Mouse (Mus musculus) left cerebral cortex, adult 8-10 months (tissue): Measurements from ENCODE around the gene Kcnj16. TPM values are rescaled to one million over a fixed set of nuclear protein-coding genes. Genes with fewer than 3 reads are reported as not detected.
A peak's percentile ranks its signal among the peaks of the same experiment; 100 is the strongest.

Experiments used
- DNase-seq, 2 experiments: peaks; one replicate each; pipeline ENCODE4 v3.0.0; 2022; ENCODE audit warnings: low spot score in 2 of 2
- total RNA-seq, 4 experiments: library from RNA; stranded (reverse); gene quantifications; 2 replicates each; pipeline ENCODE4 v1.2.4; 2022

Gene Kcnj16
- 10 to 100 TPM; 19.8 to 28.7 (median 23.8) TPM for total RNA-seq

DNA sequence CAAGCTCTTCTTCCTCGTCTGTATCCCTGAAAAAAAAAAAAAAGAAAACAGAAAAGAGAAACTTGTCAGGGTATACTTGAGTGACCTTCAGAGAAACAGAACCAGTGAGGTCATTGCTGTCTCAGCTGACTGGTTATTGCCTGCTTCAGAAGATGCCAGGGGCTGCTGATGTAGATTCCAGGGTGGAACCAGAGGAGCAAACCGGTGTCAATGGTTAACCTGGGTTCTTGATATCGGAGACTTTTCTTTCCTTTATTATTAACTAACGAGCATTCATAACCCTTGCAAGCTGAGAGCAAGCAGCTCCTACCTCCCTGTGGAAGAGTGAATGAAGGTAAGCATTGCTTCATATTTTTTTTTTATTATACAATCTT is at the start of gene Kcnj16:
Gene Kcnj16 (plus strand): TSS at position 272 of the 374 bp plus-strand sequence.
- no peak for DNase-seq

DNA sequence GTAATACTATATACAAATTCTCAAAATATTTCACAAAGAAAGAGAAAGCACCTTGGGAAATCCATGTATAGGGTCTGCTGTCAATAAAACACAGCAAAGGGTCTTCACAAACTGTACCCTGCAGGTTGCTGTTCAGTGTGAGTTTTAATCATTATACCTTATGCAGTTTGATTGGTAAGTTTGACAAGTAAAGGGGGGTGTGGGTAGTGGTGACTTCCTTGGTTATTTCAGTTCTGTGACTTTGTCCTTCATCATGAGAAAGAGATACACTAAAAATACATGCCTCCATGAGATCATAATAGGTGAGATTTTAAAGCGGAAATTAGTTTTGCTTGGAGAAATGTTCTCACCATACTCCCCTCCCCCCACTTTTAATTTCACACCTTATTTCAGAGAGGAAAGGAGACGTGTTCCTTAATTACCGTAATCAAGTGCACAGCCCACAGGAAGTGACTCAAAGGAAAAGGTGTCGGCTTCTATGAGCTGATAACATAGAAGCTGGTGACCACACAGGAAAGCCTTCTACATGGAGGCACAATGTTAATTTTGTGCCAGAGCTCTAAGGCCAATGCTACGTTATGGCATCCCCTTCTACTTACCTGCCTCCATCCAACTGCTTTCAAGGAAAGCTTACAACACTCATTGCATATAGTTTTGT is 48.9 kb upstream of the Kcnj16 start:
- DNase-seq, result no peak

DNA sequence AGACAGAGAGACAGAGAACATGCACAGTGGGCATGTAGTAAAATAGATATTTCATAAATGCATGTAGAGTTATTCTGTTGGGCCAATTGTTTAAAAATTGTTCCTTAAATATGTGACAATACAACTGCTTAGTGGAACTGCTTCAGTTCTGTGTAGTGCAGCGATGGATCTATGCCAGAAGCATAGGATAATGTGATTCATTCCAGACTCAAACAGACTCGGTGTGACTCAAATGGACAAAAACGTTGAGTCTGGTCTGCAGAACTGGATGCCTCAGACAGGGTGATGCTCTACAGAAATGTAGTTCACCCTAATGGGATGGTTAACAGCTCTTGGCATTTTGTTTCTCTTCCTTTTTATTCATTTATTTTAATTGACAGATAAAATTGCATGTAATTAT is 32.1 kb upstream of the Kcnj16 start:
- peak in 1 of 2 experiments; percentile 15 for DNase-seq

DNA sequence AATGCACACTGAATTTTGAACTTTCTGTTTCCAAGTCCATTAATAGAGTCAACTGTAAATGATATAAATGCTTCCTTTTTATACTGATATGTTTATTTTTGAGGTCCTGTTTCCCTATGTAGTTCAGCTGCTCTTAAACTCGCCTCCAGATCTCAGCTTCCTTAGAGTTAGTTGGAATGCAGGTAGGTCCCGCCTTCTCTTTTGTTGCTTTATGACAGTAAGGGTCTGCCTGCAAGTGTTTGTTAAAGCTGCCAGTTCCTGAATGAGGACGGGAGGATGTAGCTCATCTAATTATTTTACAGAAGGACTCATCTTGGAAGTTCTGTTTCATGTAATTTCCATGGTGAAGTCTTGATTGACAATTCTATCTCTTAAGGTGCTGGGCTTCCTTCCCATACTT is 25.6 kb upstream of the Kcnj16 start:
- DNase-seq, result no peak

DNA sequence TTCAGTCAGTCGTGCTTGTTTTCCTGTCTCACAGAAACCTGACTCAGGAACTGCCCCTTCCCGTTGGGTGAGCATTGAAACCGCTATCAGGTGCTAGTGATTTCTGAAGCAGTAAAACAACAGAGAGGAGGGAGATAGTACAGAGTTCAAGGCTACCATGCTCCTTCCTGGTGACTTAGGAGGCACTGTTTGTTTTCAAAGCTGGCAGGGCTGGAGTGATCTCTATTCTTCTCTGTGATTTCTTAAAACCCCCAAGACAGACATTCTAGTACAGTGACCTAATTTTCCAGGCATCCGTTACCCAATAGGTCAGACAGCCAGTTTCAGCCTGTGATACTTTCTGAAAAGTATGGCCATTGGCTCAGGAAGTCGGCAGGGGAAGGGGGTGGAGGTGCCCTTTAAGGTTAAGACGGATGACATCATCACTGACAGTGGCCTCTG is 25.1 kb upstream of the Kcnj16 start:
- no peak for DNase-seq

DNA sequence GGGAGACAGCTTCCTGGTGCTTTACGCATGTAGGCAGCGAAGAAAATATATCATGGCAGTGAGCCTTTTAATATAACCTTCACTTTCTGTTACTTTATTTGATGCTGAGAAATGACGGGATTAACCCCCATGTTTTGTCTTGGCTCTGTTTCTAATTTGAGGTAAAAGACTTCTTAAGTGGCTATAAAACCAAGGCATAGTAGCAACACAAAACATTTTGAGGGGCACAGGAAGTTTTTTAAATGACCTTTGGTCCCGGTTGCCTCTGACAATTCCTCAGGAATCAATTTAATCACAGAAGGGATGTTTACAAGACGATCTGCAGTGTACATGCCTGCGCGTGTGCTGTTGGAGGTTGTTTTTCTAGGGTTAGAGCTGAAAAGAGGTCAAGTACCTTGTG is 11.2 kb upstream of the Kcnj16 start:
- no peak for DNase-seq

DNA sequence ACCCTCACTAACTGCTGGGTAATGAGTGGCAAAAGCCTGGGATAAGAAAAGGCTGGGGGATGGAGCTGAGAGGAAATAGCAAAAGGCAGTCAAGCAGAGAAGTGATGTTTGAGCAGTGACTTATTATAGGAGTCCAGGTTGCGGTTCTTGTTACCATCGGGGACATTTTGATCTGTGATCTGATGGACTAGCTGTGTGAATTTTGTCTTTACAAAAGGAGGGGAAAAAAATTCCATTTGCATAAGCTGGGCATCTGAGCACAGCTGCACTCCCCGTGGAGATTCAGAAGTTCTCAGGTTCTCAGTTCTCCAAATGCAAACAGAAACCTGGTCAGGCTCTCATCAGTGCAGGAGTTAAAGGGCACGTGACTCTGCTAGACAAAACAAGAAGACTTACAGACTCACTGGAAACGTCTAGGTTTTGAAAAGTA is 6.2 kb upstream of the Kcnj16 start:
- DNase-seq, result no peak

DNA sequence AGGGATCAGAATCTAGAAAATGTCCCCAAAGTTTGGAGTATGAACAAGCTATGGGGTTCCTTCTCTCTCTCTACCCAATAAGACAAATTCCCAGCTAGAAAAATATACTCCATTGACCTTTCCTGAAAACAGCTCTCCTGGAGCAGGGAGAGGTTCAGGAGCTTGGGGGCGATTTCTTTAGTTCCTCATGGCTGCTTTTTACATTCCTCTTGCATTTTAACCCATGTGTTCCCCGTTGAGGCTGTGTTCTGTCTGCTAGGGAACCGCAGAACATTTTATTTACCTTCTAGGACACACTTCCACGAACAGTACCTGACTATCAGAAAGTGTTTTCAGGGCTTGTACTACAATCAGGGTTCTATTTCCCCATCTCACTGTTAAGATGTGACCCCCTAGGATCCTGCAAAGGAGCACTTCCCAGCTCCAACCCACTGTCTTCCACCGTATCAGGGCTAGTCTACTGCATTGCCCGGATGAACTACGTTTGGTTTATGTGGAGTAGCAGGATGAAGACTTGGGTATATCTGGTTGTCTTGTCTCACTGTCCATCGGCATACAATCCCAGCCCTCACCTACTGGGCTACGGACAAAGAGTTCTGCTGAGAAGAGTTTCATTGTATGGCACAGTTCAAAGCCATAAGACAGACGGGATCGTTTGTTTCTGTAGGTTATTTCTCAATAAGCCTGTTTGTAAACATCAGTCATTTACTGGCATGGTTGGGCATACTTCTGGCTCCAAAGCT is 643 bp upstream of the Kcnj16 start:
- no peak for DNase-seq

DNA sequence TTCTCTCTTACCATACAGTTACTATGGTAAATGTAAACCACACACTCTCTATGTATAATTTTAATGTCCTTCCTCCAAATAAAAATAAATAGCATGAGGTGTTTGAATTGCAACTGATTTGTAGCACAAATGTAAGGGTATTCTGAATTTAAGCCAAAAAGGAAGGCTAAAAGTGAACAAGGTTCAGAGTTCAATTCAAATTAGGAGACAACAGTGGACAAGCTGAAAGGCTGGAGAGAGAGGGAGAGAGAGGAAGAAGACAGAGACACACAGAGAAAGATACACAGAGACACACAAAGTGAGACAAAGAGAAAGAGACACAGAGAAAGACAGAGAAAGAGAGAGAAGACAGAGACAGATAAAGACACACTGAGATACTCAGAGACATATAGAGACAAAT is 1.1 kb downstream of the Kcnj16 start:
- DNase-seq, result no peak

DNA sequence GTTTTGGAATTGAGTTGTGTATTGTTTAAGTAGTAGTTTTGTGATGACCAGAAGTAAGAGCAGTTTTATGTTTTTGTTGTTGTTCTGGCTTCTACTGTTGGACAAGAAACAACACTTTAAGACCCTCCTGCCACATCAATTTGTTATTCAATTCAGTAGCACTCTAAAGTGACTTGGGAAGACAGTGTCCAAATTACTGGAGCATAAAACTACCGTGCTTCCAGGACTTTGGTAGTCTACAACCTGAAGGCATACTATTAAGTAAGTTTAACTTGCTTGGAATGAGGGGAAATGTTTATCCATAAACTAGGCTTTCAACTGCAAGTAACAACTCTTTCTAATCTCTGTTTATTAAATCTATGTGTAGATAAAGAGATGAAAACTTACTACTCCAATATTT is 17.7 kb downstream of the Kcnj16 start:
- DNase-seq, result no peak

DNA sequence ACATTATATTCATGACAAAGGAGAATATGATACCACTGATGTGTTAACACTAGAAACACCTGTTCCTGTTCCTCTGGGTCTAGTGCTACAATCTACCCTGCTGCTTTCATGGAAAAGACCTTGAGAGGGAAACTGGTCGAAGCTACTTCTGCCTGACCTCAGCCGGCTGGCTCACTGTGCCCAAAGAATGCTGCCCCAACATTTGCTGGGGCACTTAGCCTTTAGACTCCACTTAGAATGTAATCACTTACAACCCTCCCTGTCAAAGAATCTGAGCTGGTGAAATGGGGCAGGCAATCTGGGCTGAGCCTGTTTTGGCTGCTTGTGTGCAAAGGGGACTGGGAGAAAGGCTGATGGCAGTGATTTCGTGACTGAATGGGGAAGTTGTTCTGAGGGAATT is 18.1 kb downstream of the Kcnj16 start:
- DNase-seq, result no peak

DNA sequence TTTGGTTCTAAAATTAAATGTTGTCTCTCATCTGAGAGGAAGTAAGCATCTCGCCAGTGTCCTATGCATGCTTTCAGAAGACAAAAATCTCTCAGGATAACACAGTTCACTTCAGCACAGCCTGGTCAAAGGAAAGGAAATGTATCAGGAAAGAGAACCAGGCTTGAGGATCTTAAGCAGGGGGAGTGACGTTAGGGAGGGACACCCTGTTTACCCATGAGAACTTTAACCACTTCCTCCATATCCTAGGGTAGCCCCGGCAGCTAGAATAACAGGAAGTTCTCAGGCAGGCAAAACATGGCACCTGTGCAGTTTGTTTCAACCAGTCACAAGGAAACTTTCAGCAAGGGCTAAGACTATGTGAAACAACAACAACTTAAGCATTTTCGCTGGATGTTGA is 25.8 kb downstream of the Kcnj16 start:
- DNase-seq, result no peak

DNA sequence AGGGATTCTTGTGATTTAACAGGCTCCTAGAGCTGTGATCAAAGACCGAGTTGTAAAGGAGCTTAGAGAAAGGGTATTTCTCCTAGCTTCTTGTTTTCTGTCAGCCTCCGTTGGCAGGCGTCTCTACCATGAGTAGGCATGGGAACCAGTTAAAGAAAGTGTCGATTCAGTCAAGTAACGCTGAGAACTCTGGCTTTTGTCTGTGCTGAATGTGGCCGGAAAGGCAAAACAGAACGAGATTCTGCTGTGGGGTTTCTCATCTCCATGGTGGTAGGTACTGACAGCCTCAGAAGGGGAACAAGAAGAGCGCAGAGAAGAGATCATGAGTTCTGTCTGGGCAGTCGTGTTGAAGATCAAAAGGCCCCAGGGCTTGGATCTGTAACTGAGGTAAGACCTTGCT is 29.4 kb downstream of the Kcnj16 start:
- peak; percentile 2 to 32 for DNase-seq

DNA sequence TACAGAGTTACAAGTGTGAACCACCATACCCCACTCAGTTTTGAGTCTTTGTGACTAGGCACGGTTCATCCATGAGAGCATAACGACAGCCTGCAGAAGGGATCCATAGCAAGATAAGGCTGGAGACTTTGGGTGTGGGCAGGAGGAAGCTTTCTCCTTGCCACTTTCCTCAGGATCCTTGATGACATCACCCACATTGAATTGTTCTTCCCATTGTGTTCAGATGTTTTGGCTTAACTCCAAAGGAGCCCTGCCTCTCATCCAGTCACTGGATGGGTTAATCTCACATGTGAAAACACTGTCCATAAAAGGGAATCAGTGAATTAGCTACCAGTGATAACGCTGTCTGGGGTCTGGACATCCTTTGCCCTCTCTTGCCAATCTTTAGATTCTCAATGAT is 37.3 kb downstream of the Kcnj16 start:
- DNase-seq, result no peak

DNA sequence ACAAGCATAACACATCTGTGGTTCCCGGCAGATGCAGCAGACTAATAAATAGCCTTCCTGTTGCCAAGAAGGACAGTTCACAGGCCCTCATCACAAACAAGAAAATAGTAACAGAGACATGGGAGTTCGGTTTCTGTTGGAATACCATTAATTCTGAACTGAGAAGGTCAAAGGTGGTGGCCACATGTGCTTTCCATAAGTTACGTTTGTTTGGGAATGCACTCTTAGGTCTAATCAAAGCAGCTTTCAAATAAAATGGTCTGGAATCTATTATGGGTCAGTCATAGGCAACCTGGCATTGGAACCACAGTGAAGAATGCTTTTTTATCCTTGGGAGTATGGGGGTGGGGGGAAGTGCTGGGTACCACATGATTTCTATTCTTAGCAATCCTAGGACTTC is 41.6 kb downstream of the Kcnj16 start:
- no peak for DNase-seq

DNA sequence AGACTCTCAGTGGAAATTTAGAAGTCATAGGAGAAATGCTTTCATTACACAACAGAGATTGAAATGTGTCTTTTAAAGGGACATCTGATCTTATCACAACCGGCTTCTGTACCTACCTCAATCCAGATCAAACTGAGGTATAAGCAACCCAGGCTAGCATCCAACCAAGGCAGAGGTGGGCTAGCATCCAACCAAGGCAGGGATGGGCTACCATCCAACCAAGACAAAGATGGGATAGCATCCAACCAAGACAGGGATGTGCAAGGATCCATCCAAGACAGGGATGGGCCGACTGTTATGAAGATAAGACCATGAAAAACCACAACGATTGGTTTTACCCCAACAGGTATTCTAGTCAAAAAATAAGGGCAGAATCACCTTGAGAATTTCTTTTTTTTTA is 48.4 kb downstream of the Kcnj16 start:
- no peak for DNase-seq

DNA sequence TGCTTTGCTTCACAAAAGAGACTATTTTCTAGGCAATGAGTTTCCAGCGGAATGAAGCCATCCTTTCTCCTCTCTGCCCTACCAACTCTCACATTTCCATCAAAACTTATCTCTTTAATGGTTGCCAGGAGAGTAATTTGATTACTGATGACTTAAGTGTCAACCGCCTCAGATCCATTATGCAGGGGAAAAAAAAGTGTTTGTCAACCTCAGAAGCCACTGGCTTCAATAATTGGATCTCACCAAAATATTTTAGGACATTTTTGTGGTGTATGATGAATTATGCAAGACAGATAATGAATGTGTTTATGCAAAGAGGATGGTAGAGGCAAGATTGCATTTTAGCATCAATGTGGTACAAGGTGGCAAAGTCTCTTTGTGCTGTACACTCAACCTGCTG is 52.4 kb downstream of the Kcnj16 start:
- no peak for DNase-seq

DNA sequence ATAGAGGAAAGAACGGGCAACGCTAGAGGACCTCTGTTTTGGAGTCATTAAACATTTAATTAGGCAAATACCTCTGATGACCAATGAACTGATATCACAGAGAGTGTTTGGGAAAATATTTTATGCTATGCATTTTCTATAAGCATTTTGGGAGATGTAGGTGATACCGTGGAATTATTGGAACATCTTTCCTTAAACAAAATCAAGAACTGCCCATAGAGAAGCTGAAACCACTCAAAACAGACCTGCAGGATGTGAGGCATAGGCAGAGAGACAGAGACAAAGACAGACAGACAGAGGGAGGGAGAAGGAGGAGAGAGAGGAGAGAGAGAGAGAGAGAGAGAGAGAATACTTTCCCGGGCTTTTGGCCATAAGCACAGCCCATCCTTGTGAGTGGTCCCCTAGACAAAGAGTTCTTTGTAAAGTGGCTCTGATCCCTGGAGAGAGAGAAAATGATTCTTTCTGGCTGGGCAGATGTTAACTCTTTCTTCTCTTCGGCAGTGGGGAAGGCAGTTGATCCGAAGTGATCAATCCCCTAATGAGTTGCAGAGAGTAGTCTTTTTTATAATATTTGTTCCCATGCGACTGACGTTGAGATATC is 54.9 kb downstream of the Kcnj16 start:
- DNase-seq, result no peak

DNA sequence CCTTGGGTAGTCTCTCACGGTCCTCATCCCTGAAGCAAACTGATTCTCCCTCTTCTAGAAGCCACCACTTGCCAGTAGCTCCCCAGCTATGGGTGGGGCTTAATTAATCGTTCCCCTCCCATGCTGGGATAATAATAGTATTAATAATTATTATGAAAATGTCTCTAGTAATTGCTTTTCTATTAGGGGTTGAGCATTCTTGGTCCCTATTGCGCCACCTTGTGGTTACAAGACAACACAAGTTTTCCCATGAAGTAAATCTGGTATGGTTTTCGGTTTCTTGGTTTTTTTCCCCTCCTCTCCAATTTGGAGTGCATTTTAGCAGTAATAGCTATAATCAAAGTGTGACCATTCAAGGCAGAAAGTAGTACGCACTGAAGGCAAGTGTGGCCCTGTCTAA is 74.3 kb downstream of the Kcnj16 start:
- DNase-seq, result no peak

DNA sequence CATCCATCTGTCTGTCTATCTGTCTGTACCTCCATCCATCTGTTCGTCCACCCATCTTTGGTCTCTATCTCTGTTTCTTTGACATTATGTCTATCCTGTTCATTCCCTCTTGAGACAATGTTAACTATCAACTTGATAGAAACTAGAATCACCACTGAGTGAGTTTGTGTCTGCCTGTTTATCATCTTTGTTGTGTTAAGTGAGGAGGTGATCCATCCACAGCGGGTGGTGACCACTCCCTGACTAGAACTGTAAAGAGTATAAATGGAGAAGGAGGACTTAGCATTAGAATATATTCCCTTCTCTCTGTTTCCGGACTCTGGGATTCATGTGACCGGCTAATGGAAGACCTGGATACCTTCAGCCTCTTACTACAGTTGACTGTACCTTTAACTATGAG is 75.5 kb downstream of the Kcnj16 start:
- no peak for DNase-seq

DNA sequence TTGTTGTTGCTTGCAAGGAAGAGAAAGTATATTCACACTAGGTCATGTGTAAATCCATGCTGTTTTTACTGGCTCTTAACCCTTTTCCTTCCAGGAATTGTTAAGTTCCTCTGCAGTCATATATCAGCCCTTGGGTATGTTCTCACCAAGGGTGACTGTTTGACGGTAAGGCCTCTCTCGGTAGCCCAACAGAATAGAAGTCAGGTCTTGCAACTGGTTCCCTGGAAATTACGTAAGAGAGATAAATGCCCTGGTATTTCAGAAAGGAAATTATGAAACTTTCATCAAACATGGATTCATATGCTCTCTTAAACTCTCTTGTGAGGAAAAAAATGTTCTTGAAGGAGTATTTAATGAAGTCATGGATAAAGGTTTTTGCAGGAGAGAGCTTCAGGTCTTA is 86.4 kb downstream of the Kcnj16 start:
- DNase-seq, result no peak

DNA sequence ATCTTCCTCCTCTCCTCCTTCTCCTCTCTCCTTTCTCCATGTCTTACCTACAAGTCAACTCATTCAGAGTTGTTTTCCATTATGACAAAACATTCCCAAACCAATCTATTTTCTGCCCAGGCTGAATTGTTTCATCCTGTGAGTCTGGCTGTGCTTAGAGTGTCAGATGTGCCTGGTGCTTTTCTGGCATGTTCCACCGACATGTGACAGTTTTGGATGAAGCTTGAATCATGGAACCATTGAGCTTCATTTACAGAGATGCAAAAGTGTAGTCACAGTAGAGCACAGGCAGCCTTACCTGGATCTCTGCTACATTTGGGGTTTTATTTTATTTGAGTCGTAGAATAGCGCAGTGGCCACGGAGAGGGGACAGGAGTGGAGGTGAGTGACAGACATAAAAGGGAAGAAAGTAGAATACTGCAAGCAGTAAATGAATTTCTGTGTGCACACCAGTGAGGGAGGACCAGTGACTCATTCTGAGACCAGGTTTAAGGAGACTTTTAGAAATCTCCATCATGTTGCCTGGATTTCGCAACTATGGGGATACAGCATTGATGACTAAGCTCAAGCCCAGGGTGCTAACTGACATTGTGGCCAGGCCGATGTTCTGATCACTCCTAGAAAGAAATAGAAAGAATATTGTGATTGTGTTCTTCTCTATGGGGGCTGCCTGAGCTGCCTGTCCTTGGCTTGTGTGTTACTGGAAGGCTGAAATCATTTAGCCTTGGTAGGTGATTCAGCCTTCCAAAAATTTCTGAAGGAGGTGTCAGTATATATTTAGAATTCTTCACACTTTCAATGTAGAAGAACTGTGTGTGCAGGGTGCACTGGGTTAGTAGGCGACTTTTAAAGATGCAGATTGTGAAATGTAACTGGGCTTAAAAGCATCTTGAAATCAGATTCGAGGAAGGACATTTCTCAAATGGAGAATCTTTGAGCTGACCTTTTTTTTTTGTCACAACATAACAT is 87.3 kb downstream of the Kcnj16 start:
- DNase-seq, result no peak
